Mouse (Mus musculus) cerebellum, adult 9-11 months (tissue): ENCODE results near the gene Bcl2l13.

Experiments
- DNase-seq: peaks from one replicate; pipeline ENCODE4 v3.0.0; 2022

The Bcl2l13 gene

DNA sequence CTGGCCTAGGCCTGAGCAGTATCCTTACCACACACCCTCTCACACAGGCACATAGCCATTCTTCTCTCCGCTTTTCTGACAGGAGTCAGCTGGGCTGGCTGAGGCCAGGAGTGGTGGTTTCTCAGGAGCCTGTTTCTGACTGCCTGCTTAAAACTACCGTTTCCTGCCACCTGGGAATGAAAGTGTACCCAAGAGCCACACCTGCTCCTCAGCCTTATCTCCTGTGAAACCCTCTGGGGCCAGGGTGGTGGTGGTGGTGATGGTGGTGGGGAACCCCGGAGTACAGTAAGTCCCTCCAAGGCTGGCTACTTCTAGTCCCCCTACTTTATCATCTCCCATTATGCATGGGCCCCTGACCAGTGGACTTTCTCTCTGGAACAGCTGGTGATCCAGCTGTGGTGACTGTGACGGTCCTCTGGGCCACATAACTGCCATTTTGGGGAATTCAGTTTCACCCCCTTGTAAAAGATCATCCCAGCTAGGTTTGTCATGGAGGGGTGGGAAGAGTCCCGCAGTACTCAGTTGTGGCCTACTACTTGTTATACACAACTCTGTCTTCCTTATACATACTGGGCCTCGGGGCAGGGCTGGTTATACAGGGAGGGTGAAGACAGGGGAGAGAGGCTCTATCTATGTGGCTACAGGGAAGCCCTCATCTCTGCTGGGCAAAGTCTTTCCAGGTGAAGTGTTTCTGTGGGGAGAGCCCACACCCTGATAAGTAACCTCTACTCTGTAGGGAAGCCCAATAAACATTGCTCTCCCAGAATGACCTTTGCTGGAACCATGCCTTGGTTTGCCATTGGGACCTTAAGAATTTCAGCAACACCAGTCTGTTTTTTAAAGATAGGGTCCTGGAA lies 94.7 kb downstream of the Bcl2l13 start:
- DNase-seq, result no peak

DNA sequence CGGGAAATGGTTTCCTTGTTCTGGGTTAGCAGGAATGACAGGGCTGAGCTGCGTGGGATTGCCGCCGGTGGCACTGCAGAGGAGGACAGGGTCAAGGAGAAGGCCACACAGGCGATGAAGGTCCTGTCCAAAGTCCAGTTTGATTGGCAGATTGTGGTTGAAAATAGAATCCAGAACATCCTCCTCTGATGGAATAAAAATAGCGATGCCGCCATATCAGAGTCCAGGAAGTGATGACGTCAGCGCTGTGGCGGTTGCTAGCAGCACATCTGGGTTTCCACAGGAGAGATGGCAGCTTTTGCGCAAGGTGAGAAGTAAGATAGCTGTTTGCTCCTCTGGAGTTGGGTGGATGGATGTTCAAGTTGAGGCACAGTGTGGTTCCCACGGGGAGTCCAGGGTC lies 96.6 kb downstream of the Bcl2l13 start:
- DNase-seq, result no peak

DNA sequence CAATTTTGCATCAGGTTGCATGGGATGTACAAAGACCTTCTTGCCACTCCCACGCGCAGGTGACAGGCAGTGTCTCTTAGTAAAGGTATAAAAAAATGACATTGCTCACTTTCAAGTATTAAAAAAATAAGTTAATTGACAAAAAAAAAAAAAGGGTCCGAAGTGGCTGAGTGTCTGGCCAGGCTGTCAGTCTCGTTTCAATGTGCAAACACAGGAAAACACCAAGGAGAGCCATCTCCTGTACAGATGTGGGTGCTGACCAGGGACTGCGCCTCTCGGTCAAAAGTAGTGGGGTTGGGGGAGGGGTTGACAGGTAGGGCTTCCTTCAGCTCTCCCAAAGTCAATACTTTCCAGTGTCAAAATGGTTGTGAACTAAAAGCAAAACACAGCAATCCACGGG lies 97.7 kb downstream of the Bcl2l13 start:
- no peak for DNase-seq

DNA sequence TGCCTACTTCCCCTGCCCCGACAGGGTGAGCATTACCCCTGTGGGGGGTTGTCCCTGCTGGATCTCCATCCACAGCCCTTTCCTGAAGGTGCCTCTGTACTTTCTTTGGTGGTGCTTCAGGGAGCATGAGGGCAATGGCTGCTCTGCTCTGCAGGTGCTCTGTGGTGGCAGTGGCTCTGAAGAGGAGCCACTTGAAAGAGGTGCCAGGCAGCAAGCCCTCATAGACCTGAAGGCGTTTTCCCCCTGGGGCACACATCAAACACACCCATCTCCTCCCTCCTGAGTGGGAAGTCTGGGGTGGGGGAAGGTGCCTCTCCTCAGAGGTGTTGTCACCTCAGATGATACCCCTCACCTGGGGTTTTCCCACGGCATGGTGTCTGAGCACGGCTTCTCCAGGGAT lies 98.2 kb downstream of the Bcl2l13 start:
- no peak for DNase-seq

DNA sequence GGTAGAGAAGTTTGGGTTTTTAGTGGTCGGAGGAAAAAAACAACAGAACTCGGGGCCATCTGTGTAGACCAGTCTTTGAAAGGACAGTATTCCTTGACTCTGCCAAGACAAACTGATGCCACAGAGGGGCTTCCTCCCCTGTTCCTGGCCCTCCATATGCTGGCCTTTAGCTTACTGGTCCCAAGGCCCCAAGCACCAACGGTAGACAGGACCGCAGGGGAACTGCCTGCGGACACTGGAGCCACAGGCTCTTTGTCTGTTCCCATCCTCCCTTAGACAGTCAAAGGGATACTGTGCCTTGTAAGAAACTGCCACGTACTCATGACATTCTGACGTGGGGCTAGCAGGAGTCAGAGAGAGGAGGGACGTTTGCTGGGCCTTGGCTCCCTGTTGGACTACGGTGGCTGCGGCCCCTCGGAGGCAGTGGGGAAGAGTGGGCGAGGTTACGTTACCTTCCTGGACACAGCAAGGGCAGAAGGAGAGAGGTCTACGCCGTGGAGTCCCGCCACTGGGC lies 101.1 kb downstream of the Bcl2l13 start:
- no peak for DNase-seq

DNA sequence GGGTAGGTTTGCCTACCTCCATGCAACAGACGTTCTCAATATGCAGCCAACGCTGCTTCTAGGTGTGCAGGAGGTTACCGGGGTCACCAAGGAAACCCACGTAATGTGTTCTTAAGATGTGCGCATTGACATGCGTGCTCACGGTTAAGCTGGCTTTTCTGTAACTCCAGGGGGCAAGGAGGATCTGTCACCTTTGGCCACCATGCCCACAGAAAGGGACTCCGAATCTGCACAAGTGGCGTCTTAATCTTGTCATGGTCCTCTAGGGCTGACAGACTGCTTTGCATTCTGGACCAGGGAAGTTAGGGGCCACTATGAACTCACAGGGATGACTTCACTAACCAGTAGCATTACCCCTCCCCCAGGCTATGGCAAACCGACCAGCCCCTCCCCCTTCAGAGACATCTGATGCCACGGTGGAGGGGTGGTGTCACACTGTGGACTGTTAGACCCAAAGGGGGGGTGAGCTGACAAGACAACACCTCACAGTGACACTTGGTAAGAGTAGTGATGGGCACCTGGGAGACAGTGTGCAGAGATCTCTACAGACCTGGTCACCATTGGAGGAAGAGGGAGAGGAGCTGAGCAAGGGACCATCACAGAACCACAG lies 102.1 kb downstream of the Bcl2l13 start:
- DNase-seq, result no peak

DNA sequence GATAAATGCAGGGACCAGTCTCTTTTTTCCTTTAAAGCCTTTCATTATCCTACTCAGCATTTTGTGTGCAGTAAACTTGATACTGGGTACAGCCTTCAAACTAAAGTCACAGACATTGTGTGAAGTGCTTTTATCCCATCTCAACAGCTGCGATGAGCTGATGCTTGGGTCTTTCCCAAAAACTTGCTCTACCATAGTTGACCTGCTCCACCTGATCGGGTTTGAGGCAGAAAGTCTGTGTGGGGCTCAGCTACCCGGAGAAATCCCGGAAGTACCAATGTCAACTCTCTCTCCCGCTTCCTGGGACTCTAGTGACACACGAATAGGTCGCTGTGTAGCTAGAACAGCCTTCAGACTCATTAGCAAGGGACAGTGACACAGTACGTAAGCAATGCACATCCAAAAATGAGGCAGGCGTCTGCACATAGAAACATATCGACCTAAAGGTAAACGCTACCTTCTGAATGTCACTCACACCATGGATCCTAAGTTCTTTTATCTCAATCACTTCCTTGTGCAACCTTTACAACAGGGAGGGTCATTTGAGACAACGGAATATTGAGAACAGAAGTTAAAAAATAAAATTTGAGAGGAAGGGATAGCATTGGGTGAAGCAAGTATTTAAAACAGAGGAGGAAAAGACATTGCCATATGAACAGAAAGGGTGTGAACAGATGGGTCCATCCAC lies 102.9 kb downstream of the Bcl2l13 start:
- DNase-seq, result no peak

DNA sequence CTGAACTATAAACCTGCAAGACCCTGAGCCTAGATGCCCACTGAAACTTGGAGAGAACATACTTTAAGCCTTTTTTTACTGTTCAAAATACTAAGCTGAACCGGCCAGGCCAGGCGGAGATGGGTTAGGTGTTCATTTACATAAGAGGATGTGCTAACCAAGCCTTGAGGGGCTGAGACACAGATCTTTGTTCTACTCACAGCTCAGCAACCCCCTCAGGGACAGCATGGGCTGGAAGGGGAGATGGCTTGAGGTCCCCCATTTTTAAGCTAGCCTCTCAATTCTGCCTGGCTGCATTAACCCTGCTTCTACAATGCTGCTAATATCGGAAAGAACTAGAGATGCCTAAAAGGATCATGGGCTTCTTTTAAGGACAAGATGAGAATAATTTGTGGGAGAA lies 103.8 kb downstream of the Bcl2l13 start:
- no peak for DNase-seq

DNA sequence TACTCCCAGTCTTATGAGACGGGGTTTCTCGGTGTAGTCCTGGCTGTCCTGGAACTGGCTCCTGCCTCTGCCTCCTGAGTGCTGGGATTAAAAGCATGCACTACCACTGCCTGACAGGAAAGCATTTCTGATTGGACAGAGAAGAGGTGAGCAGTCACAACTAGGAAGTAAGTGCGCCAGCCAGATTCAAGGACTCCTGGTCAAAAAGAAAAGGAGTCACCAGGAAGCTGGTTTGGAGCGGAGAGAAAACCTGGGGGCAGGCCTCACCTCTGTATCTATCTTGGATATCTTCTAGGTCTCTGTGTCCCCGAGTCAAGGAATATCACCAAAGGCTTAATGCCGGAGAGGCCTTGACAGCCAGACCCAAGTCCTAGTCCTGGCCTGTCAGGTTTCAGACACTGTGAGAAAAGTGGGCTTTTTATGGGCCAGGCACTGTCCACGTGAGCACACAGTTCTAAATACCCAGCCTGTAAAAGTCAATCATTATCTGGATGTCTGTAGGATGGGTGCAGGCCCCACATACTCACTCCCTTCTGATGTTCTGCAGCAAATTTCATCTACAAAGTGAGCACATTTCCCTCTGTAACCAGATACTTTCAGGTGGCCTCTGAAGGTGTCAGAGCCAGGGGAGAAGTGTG lies 104.6 kb downstream of the Bcl2l13 start:
- DNase-seq, result no peak

DNA sequence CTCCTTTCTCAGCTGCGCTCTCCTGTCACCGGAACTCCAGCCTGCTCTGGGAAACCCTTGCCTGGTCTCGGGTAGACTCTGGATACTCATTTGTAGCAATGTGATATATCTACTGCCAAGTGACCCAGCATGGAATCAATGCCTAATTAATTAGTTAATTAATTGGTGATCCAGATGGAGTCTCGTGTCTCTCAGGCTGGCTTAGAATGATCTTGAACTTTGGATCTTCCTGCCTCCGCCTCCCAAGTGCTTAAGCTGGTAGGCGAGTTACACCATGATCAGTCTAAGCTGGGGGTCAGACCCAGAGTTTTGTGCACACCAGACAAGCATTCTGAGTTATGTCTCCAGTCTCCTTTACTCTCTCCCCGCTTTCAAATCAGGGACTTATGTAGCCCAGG lies 105.1 kb downstream of the Bcl2l13 start:
- no peak for DNase-seq

DNA sequence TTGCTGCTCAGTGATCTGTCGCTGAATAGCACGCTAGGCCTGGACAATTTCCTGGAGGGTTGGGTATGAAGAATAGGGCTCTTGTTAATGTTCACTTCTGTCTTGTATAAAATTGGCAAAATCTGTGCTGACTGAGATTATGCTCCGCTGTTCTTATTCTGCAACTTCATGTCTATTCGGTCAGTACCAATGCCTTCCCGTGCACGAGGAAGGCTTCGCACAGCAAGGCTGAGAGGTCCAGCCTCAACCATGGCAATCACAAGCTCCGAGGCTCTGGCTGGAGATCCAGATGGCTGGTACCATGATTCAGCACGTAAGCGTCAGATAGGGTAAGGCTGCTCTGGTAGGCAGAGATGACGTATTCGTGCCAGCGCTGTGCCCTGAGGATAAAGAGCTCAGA lies 105.6 kb downstream of the Bcl2l13 start:
- no peak for DNase-seq
